Mouse (Mus musculus): ENCODE data around the gene Nek1.

GRCm38 (mm10) chr8:61127299-61127861, 134.4 kb downstream of the Nek1 start:
- TF ChIP-seq CTCF (IDR thresholded peaks at IDR 0.05; ENCODE audit: borderline replicate concordance, control insufficient read depth, extremely low read depth, insufficient read depth, low read length, poor library complexity) = no peak
- TF ChIP-seq POLR2A (IDR thresholded peaks at IDR 0.05; ENCODE audit: control insufficient read depth, extremely low read depth, insufficient read depth, low read length, poor library complexity) = no peak
